In the genomic region with DNA sequence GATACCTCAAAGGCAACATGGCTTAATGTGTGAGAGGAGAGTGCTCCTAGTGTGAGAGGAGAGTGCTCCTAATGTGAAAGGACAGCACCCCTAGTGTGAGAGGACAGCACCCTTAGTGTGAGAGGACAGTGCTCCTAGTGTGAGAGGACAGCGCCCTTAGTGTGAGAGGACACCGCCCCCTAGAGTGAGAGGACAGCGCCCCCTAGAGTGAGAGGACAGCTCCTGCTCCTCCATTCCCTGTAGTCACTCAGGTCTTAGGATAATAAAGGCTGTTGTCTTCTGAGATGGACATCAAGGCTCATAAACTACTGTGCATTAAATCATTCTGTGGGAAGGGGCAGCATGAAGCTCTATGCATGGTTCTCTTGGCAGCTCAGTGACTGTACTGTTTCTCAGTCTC, we compare ENCODE assay signal across 10 mouse cellular contexts. TPM values are rescaled to one million over a fixed set of nuclear protein-coding genes. Genes with fewer than 3 reads are reported as not detected.
A peak's percentile ranks its signal among the peaks of the same experiment; 100 is the strongest.
DNase-seq lines count a peak whose midpoint lies in the region; ATAC-seq and TF ChIP-seq lines count a peak whose summit lies in the region.
"Had no signal": no experiment of that assay in that cellular context is flagged by ENCODE, and none has a peak within 500 bp of the region (broad histone marks: within the 10 kb centered on the region; RNA-seq: fewer than 3 reads in every experiment).

No protein-coding gene starts in this region.

- no peaks in the 10 kb centered on the region for H3K36me3 ChIP-seq in heart, embryonic 11.5 days (ENCODE audit: control insufficient read depth, insufficient read depth, low read length)
- H3K36me3 ChIP-seq in ES-Bruce4 (ENCODE audit: control insufficient read depth, insufficient read depth, low read length, poor library complexity, severe bottlenecking) (no peaks in the 10 kb centered on the region), myocyte (ENCODE audit: control insufficient read depth, insufficient read depth) (peaks cover 83% of the 10 kb centered on the region)
- no peaks in the 10 kb centered on the region for H3K36me3 ChIP-seq in intestine, postnatal 0 days (ENCODE audit: control insufficient read depth, insufficient read depth)
- H3K36me3 ChIP-seq: stomach, embryonic 15.5 days had no signal

- H3ac ChIP-seq in myocyte (ENCODE audit: control insufficient read depth, insufficient read length) = no peak overlapping the region

- DNase-seq in heart, postnatal 10 days = peak; percentile 54 to 78
- peak; percentile 33 for DNase-seq in c-Kit-positive CD71-negative TER-119-negative erythroid progenitor cells, embryonic 14.5 days (ENCODE audit: low read depth)
- DNase-seq in frontal cortex, postnatal 10 days (ENCODE audit: low spot score in 2 of 2) = no peak
- no peak for DNase-seq in left cerebral cortex, postnatal 10 days (ENCODE audit: extremely low spot score in 1 of 2, low spot score in 2 of 2)

- 13% methylated on average over 3 of the region's 3 CpGs for WGBS in heart, embryonic 11.5 days (ENCODE audit: insufficient replicate concordance)
- 27% methylated on average over 3 of the region's 3 CpGs for WGBS in intestine, postnatal 0 days

- no peaks in the 10 kb centered on the region for H3K4me1 ChIP-seq in heart, embryonic 11.5 days (ENCODE audit: control insufficient read depth, insufficient read depth, low read length)
- H3K4me1 ChIP-seq in ES-Bruce4 (ENCODE audit: control insufficient read depth, insufficient read depth, low read length) = no peaks in the 10 kb centered on the region
- no peaks in the 10 kb centered on the region for H3K4me1 ChIP-seq in intestine, postnatal 0 days (replicated peaks; ENCODE audit: control insufficient read depth, insufficient read depth, low read length)
- H3K4me1 ChIP-seq: stomach, embryonic 15.5 days had no signal

- TF ChIP-seq EP300 in ES-Bruce4 (IDR thresholded peaks at IDR 0.05; ENCODE audit: insufficient read depth, low read depth, low read length) = no peak

- no peak overlapping the region for H3K4me3 ChIP-seq in heart, embryonic 11.5 days (ENCODE audit: low read depth, low read length)
- H3K4me3 ChIP-seq in ES-Bruce4 (ENCODE audit: low read depth, low read length) (no peak overlapping the region), myocyte (no peak overlapping the region)
- no peak overlapping the region for H3K4me3 ChIP-seq in intestine, postnatal 0 days (ENCODE audit: low read depth, low read length)
- H3K4me3 ChIP-seq: stomach, embryonic 15.5 days had no signal

- no peak overlapping the region for H3K9ac ChIP-seq in heart, embryonic 11.5 days (ENCODE audit: low read depth, low read length)
- no peak overlapping the region for H3K9ac ChIP-seq in ES-Bruce4 (ENCODE audit: low read depth, poor library complexity, severe bottlenecking)
- H3K9ac ChIP-seq in intestine, postnatal 0 days (ENCODE audit: low read depth, low read length) = no peak overlapping the region
- H3K9ac ChIP-seq: stomach, embryonic 15.5 days had no signal

- H3K27ac ChIP-seq in heart, embryonic 11.5 days (ENCODE audit: low read depth, low read length) = no peak overlapping the region
- H3K27ac ChIP-seq in ES-Bruce4 (ENCODE audit: insufficient read depth, low read length) = no peak overlapping the region
- no peak overlapping the region for H3K27ac ChIP-seq in intestine, postnatal 0 days (ENCODE audit: low read depth, low read length)
- H3K27ac ChIP-seq: stomach, embryonic 15.5 days had no signal

- TF ChIP-seq POLR2A in ES-Bruce4 (IDR thresholded peaks at IDR 0.05; ENCODE audit: insufficient read depth, low read length) (no peak), myocyte (IDR thresholded peaks at IDR 0.05; ENCODE audit: insufficient read length, low read depth) (no peak)

- peaks cover 4% of the 10 kb centered on the region for H3K27me3 ChIP-seq in heart, embryonic 11.5 days (ENCODE audit: control insufficient read depth, insufficient read depth, low read length)
- H3K27me3 ChIP-seq in ES-Bruce4 (ENCODE audit: control insufficient read depth, insufficient read depth, low read length, poor library complexity, severe bottlenecking) (no peaks in the 10 kb centered on the region), myocyte (ENCODE audit: control insufficient read depth, insufficient read depth, insufficient read length) (no peaks in the 10 kb centered on the region)
- H3K27me3 ChIP-seq in intestine, postnatal 0 days (replicated peaks; ENCODE audit: control insufficient read depth, insufficient read depth, low read length) = no peaks in the 10 kb centered on the region
- H3K27me3 ChIP-seq: stomach, embryonic 15.5 days had no signal

- H3K4me2 ChIP-seq in heart, embryonic 11.5 days = no peak overlapping the region
- H3K4me2 ChIP-seq in intestine, postnatal 0 days (replicated peaks; ENCODE audit: low read depth) = no peak overlapping the region
- no peak overlapping the region for H3K4me2 ChIP-seq in myocyte (ENCODE audit: low read depth)
- H3K4me2 ChIP-seq: stomach, embryonic 15.5 days had no signal

- no peaks in the 10 kb centered on the region for H3K9me3 ChIP-seq in heart, embryonic 11.5 days (replicated peaks; ENCODE audit: control insufficient read depth, low read length)
- no peaks in the 10 kb centered on the region for H3K9me3 ChIP-seq in ES-Bruce4 (replicated peaks; ENCODE audit: control insufficient read depth, insufficient read depth, low read length, poor library complexity, severe bottlenecking)
- H3K9me3 ChIP-seq in intestine, postnatal 0 days (ENCODE audit: control insufficient read depth) = no peaks in the 10 kb centered on the region
- H3K9me3 ChIP-seq: stomach, embryonic 15.5 days had no signal

- no peak for ATAC-seq in heart, embryonic 11.5 days (replicated peaks; ENCODE audit: insufficient number of reproducible peaks, low FRiP score, low TSS enrichment)
- peak; percentile 42; the same call in 1 of the 2 replicates for ATAC-seq in intestine, postnatal 0 days

- intact Hi-C loops in heart, postnatal 10 days (cut with DNase I) = no loop called here
- intact Hi-C loops in left cerebral cortex, postnatal 10 days (cut with DNase I) = no loop called here

- H3K79me2 ChIP-seq in myocyte (ENCODE audit: control insufficient read depth, insufficient read depth) = peaks cover 8% of the 10 kb centered on the region

- TF ChIP-seq CTCF in ES-Bruce4 (IDR thresholded peaks at IDR 0.05; ENCODE audit: low read depth, low read length) = peak; percentile 98
- TF ChIP-seq CTCF in intestine, postnatal 0 days (IDR thresholded peaks at IDR 0.05; ENCODE audit: low read depth) = peak; percentile 84

TF ChIP-seq in myocyte, 11 proteins besides CTCF, POLR2A, EP300 and RAD21:
- TF ChIP-seq POLR2AphosphoS2 (IDR thresholded peaks at IDR 0.05; ENCODE audit: insufficient read length, low read depth) (peak; percentile 31), USF1 (IDR thresholded peaks at IDR 0.05; ENCODE audit: low read depth) (no peak), MYOD1 (IDR thresholded peaks at IDR 0.05; ENCODE audit: control insufficient read depth in 1 of 3, insufficient read length in 2 of 3, low read depth in 2 of 3) (no peak), MAX (IDR thresholded peaks at IDR 0.05; ENCODE audit: low read depth) (no peak), REST (IDR thresholded peaks at IDR 0.05; ENCODE audit: insufficient read depth, insufficient read length) (no peak), MYOG (IDR thresholded peaks at IDR 0.05; ENCODE audit: control insufficient read depth in 1 of 3, insufficient read depth in 1 of 3, insufficient read length in 2 of 3, low read depth in 2 of 3) (no peak), CEBPB (IDR thresholded peaks at IDR 0.05; ENCODE audit: insufficient read depth, poor library complexity, severe bottlenecking) (no peak)

RNA-seq across cellular contexts. Expression of gene Itga7, which starts 12.1 kb away (rescaled TPM):
- total RNA-seq in heart, postnatal 10 days (2021) = 100 to 1,000 TPM; 125 to 136 TPM
- 0.43 and 0.79 TPM in 2 replicates for polyA plus RNA-seq in heart, embryonic 11.5 days (2014; fragmentation: Nextera tagmentation; extraction: Ambion mirVana)
- polyA plus RNA-seq in ES-Bruce4 (2011; ENCODE audit: insufficient read depth, insufficient read length, low read depth, missing spikeins) (1.6 and 3.2 TPM in 2 replicates), myocyte (2012; fragmentation: generic; extraction: Trizol) (635 TPM)
- 3.1 and 3.6 TPM in 2 replicates for polyA plus RNA-seq in intestine, postnatal 0 days (2015; fragmentation: Nextera tagmentation; extraction: Ambion mirVana)
- 10 to 100 TPM; 14.2 to 14.9 TPM for total RNA-seq in left cerebral cortex, postnatal 10 days (2021)

RNA-seq across cellular contexts. Expression of gene Mettl7b, which starts 15.1 kb away (rescaled TPM):
- total RNA-seq in heart, postnatal 10 days (2021) = not detected
- not detected in 2 replicates for polyA plus RNA-seq in heart, embryonic 11.5 days (2014; fragmentation: Nextera tagmentation; extraction: Ambion mirVana)
- polyA plus RNA-seq in ES-Bruce4 (2011; ENCODE audit: insufficient read depth, insufficient read length, low read depth, missing spikeins) = not detected in 2 replicates
- polyA plus RNA-seq in intestine, postnatal 0 days (2015; fragmentation: Nextera tagmentation; extraction: Ambion mirVana) = 232 and 250 TPM in 2 replicates
- polyA plus RNA-seq in myocyte (2012; fragmentation: generic; extraction: Trizol) = 0.71 TPM
- not detected for total RNA-seq in left cerebral cortex, postnatal 10 days (2021)

RNA-seq across cellular contexts. Expression of gene Bloc1s1, which starts 21.8 kb away (rescaled TPM):
- 100 to 1,000 TPM; 188 to 198 TPM for total RNA-seq in heart, postnatal 10 days (2021)
- 195 and 206 TPM in 2 replicates for polyA plus RNA-seq in heart, embryonic 11.5 days (2014; fragmentation: Nextera tagmentation; extraction: Ambion mirVana)
- polyA plus RNA-seq in ES-Bruce4 (2011; ENCODE audit: insufficient read depth, insufficient read length, low read depth, missing spikeins) (36.7 and 44.5 TPM in 2 replicates), myocyte (2012; fragmentation: generic; extraction: Trizol) (238 TPM)
- polyA plus RNA-seq in intestine, postnatal 0 days (2015; fragmentation: Nextera tagmentation; extraction: Ambion mirVana) = 248 and 257 TPM in 2 replicates
- 10 to 100 TPM; 84.3 to 85.3 TPM for total RNA-seq in left cerebral cortex, postnatal 10 days (2021)

RNA-seq across cellular contexts. Expression of gene Rdh5, which starts 23.0 kb away (rescaled TPM):
- total RNA-seq in heart, postnatal 10 days (2021) = 1 to 10 TPM; 5.9 to 9.7 TPM
- polyA plus RNA-seq in heart, embryonic 11.5 days (2014; fragmentation: Nextera tagmentation; extraction: Ambion mirVana) = 6.1 and 8.1 TPM in 2 replicates
- 3.5 and 3.9 TPM in 2 replicates for polyA plus RNA-seq in ES-Bruce4 (2011; ENCODE audit: insufficient read depth, insufficient read length, low read depth, missing spikeins)
- polyA plus RNA-seq in intestine, postnatal 0 days (2015; fragmentation: Nextera tagmentation; extraction: Ambion mirVana) = 12.4 and 13.0 TPM in 2 replicates
- polyA plus RNA-seq in myocyte (2012; fragmentation: generic; extraction: Trizol) = 63.3 TPM
- total RNA-seq in left cerebral cortex, postnatal 10 days (2021) = 1 to 10 TPM; 5.5 to 6.1 TPM

RNA-seq across cellular contexts. Expression of gene Olfr9, which starts 43.6 kb away (rescaled TPM):
- total RNA-seq in heart, postnatal 10 days (2021) = not detected
- not detected in 2 replicates for polyA plus RNA-seq in heart, embryonic 11.5 days (2014; fragmentation: Nextera tagmentation; extraction: Ambion mirVana)
- not detected in 2 replicates for polyA plus RNA-seq in ES-Bruce4 (2011; ENCODE audit: insufficient read depth, insufficient read length, low read depth, missing spikeins)
- not detected in 2 replicates for polyA plus RNA-seq in intestine, postnatal 0 days (2015; fragmentation: Nextera tagmentation; extraction: Ambion mirVana)
- polyA plus RNA-seq in myocyte (2012; fragmentation: generic; extraction: Trizol) = not detected
- not detected for total RNA-seq in left cerebral cortex, postnatal 10 days (2021)
- polyA plus RNA-seq: limb, embryonic 14.5 days; stomach, embryonic 15.5 days had no signal

Comparison
In these comparisons a context has a peak if more than half of its experiments do, and no peak if none do; other contexts are left out.
1. DNase-seq: peak in heart, postnatal 10 days (2 of 2) and c-Kit-positive CD71-negative TER-119-negative erythroid progenitor cells, embryonic 14.5 days (single experiment); none in frontal cortex, postnatal 10 days (0 of 2) and left cerebral cortex, postnatal 10 days (0 of 2).
2. RNA of gene Itga7, which starts 12.1 kb away (polyA plus RNA-seq): 635 TPM in myocyte (single experiment); 3.1 to 3.6 TPM in intestine, postnatal 0 days, 1.6 to 3.2 TPM in ES-Bruce4 and 0.43 to 0.79 TPM in heart, embryonic 11.5 days; every median in the first group is over 100 times any median in the second.
3. RNA of gene Mettl7b, which starts 15.1 kb away (polyA plus RNA-seq): 232 to 250 TPM in intestine, postnatal 0 days; 0.71 TPM in myocyte (single experiment), not detected in heart, embryonic 11.5 days and not detected in ES-Bruce4; every median in the first group is over 100 times any median in the second.